Mouse (Mus musculus) 3134 (cell line): Measurements from ENCODE around the gene Kdm1b.

Experiments
- DNase-seq: peaks from one replicate; pipeline ENCODE4 v3.0.0-alpha.2; 2011; ENCODE audit warnings: low spot score; ENCODE audit not compliant: insufficient read length; ENCODE audit errors: extremely low read depth

Kdm1b gene

GRCm38 (mm10) chr13:47056126-47056525, 12.8 kb downstream of the Kdm1b start:
- DNase-seq = no peak

- no peak for DNase-seq
Measured at GRCm38 (mm10) chr13:47056781-47057180, 13.5 kb downstream of the Kdm1b start.

GRCm38 (mm10) chr13:47062756-47063155, 19.5 kb downstream of the Kdm1b start:
- DNase-seq = no peak

GRCm38 (mm10) chr13:47063985-47064760, 20.9 kb downstream of the Kdm1b start:
- no peak for DNase-seq

- DNase-seq = no peak
Measured at GRCm38 (mm10) chr13:47066516-47066915, 23.2 kb downstream of the Kdm1b start.

GRCm38 (mm10) chr13:47067001-47067400, 23.7 kb downstream of the Kdm1b start:
- no peak for DNase-seq

- DNase-seq = no peak
Measured at GRCm38 (mm10) chr13:47070329-47071080, 27.2 kb downstream of the Kdm1b start.

GRCm38 (mm10) chr13:47071871-47072270, 28.6 kb downstream of the Kdm1b start:
- DNase-seq = no peak

GRCm38 (mm10) chr13:47072484-47072883, 29.2 kb downstream of the Kdm1b start:
- DNase-seq = no peak

GRCm38 (mm10) chr13:47076156-47076555, 32.9 kb downstream of the Kdm1b start:
- DNase-seq = no peak

GRCm38 (mm10) chr13:47077367-47077766, 34.1 kb downstream of the Kdm1b start:
- no peak for DNase-seq

GRCm38 (mm10) chr13:47078799-47079198, 35.5 kb downstream of the Kdm1b start:
- no peak for DNase-seq

- DNase-seq = no peak
Measured at GRCm38 (mm10) chr13:47080905-47081505, 37.7 kb downstream of the Kdm1b start.

GRCm38 (mm10) chr13:47088433-47088832, 45.1 kb downstream of the Kdm1b start:
- no peak for DNase-seq

- DNase-seq = no peak
Measured at GRCm38 (mm10) chr13:47089271-47089670, 46.0 kb downstream of the Kdm1b start.

GRCm38 (mm10) chr13:47093791-47094190, 50.5 kb downstream of the Kdm1b start:
- no peak for DNase-seq

GRCm38 (mm10) chr13:47096591-47096990, 53.3 kb downstream of the Kdm1b start:
- no peak for DNase-seq

GRCm38 (mm10) chr13:47099265-47099664, 56.0 kb downstream of the Kdm1b start:
- no peak for DNase-seq

- DNase-seq = no peak
Measured at GRCm38 (mm10) chr13:47100587-47100986, 57.3 kb downstream of the Kdm1b start.

- no peak for DNase-seq
Measured at GRCm38 (mm10) chr13:47104146-47104545, 60.8 kb downstream of the Kdm1b start.

- peak; percentile 28 for DNase-seq
Measured at GRCm38 (mm10) chr13:47104856-47105541, 61.7 kb downstream of the Kdm1b start.
